Mouse (Mus musculus): ENCODE measurements around the gene Rtbdn.

- TF ChIP-seq CTCF (IDR thresholded peaks at IDR 0.05; ENCODE audit: insufficient read depth, low read depth, low read length): no peak
- no peak for TF ChIP-seq POLR2A (IDR thresholded peaks at IDR 0.05; ENCODE audit: insufficient read depth, low read depth, low read length)
Measured at GRCm38 (mm10) chr8:84987388-84987787, 40.6 kb downstream of the Rtbdn start.

All from olfactory bulb, adult 2 months (tissue).